Mouse (Mus musculus) ES-Bruce4 (cell line): ENCODE data around the gene Map1b.

ENCODE experiments used
- EP300 ChIP-seq: IDR thresholded peaks from 2 replicates; pipeline ENCODE4 v1.6.1; 2011; ENCODE audit warnings: low read depth, low read length; ENCODE audit not compliant: insufficient read depth
- POLR2A ChIP-seq: IDR thresholded peaks from one replicate; pipeline ENCODE4 v1.8.1; 2011; ENCODE audit warnings: low read length; ENCODE audit not compliant: insufficient read depth

- TF ChIP-seq EP300 (no peak), POLR2A (no peak)
These were observed 9.2 kb upstream of the Map1b start for GRCm38 (mm10) chr13:99525491-99525890.
